Mouse (Mus musculus) myocyte (in vitro differentiated cells): ENCODE data around the gene Fmnl3.

Experiments used
- POLR2AphosphoS2 ChIP-seq: IDR thresholded peaks from one replicate; pipeline ENCODE4 v1.6.1; 2011; ENCODE audit warnings: low read depth, control low read depth; ENCODE audit not compliant: insufficient read length
- SRF ChIP-seq: IDR thresholded peaks from one replicate; pipeline ENCODE4 v1.6.1; 2011; ENCODE audit warnings: low read depth; ENCODE audit not compliant: control insufficient read depth, insufficient read length

- TF ChIP-seq POLR2AphosphoS2 (no peak), SRF (no peak)
These were observed 2.5 kb upstream of the Fmnl3 start for GRCm38 (mm10) chr15:99372761-99373160.
